In genomic region chr17:48442745-48443457, GRCm38 (mm10) we compare ENCODE assay signal across 12 mouse cellular contexts. TPM values are rescaled to one million over a fixed set of nuclear protein-coding genes. Genes with fewer than 3 reads are reported as not detected.
DNase-seq lines count a peak whose midpoint lies in the region; ATAC-seq lines count a peak whose summit lies in the region.
"Had no signal": no experiment of that assay in that cellular context is flagged by ENCODE, and none has a peak within 500 bp of the region (broad histone marks: within the 10 kb centered on the region; RNA-seq: fewer than 3 reads in every experiment).

No protein-coding gene starts in this region.

- H3K36me3 ChIP-seq in midbrain, embryonic 14.5 days (ENCODE audit: control insufficient read depth, insufficient read depth, low read length): no peaks in the 10 kb centered on the region
- no peaks in the 10 kb centered on the region for H3K36me3 ChIP-seq in midbrain, embryonic 11.5 days (ENCODE audit: control insufficient read depth, insufficient read depth, low read length)
- no peaks in the 10 kb centered on the region for H3K36me3 ChIP-seq in stomach, embryonic 15.5 days

- no peak overlapping the region for H3K9ac ChIP-seq in midbrain, embryonic 14.5 days (replicated peaks; ENCODE audit: low read length)
- H3K9ac ChIP-seq in midbrain, embryonic 11.5 days (ENCODE audit: low read length): no peak overlapping the region
- no peak overlapping the region for H3K9ac ChIP-seq in stomach, embryonic 15.5 days

- H3K4me2 ChIP-seq in midbrain, embryonic 14.5 days (ENCODE audit: low read length): no peak overlapping the region
- no peak overlapping the region for H3K4me2 ChIP-seq in midbrain, embryonic 11.5 days
- H3K4me2 ChIP-seq in stomach, embryonic 15.5 days: no peak overlapping the region

- no peak for ATAC-seq in midbrain, embryonic 14.5 days (ENCODE audit: low FRiP score, low TSS enrichment)
- ATAC-seq in midbrain, embryonic 11.5 days (ENCODE audit: low FRiP score): no peak
- ATAC-seq in stomach, embryonic 15.5 days (ENCODE audit: insufficient read depth, low FRiP score, low read depth): peak; percentile 42; the same call in 1 of the 2 replicates
- ATAC-seq in inflammation-experienced regulatory T-cells, adult 6 months: no peak
- no peak for ATAC-seq in granulocyte monocyte progenitor cell, adult 5-6 weeks (replicated peaks; ENCODE audit: poor library complexity, severe bottlenecking)

- 75% methylated on average over 7 of the region's 7 CpGs for WGBS in midbrain, embryonic 14.5 days
- 83% methylated on average over 7 of the region's 7 CpGs for WGBS in midbrain, embryonic 11.5 days
- WGBS in stomach, embryonic 15.5 days: 65% methylated on average over 7 of the region's 7 CpGs

- DNase-seq in adrenal gland, adult (ENCODE audit: inconsistent age in 2 of 2, low spot score in 1 of 2): peak; percentile 65 to 76
- DNase-seq in adrenal gland, postnatal 4 days (ENCODE audit: low spot score in 2 of 2): no peak
- DNase-seq in midbrain, embryonic 14.5 days: peak; percentile 26
- no peak for DNase-seq in midbrain, embryonic 11.5 days (ENCODE audit: low spot score, missing footprints)
- DNase-seq in kidney, adult 18-20 months: peak; percentile 57
- DNase-seq: gastrocnemius, postnatal 14 days; lung, postnatal 36 days had no signal

- no peaks in the 10 kb centered on the region for H3K4me1 ChIP-seq in midbrain, embryonic 14.5 days (ENCODE audit: control insufficient read depth, insufficient read depth, low read length)
- H3K4me1 ChIP-seq in midbrain, embryonic 11.5 days (ENCODE audit: control insufficient read depth, insufficient read depth, low read length): no peaks in the 10 kb centered on the region
- no peaks in the 10 kb centered on the region for H3K4me1 ChIP-seq in stomach, embryonic 15.5 days

- no peaks in the 10 kb centered on the region for H3K27me3 ChIP-seq in midbrain, embryonic 14.5 days (ENCODE audit: control insufficient read depth, insufficient read depth, low read length)
- no peaks in the 10 kb centered on the region for H3K27me3 ChIP-seq in midbrain, embryonic 11.5 days (ENCODE audit: control insufficient read depth, insufficient read depth, low read length)
- H3K27me3 ChIP-seq in stomach, embryonic 15.5 days (replicated peaks): no peaks in the 10 kb centered on the region

- H3K9me3 ChIP-seq in midbrain, embryonic 14.5 days (ENCODE audit: control insufficient read depth, low read length): no peaks in the 10 kb centered on the region
- H3K9me3 ChIP-seq in midbrain, embryonic 11.5 days (ENCODE audit: control insufficient read depth, low read length): no peaks in the 10 kb centered on the region
- H3K9me3 ChIP-seq in stomach, embryonic 15.5 days: no peaks in the 10 kb centered on the region

- no peak overlapping the region for H3K4me3 ChIP-seq in midbrain, embryonic 14.5 days (replicated peaks; ENCODE audit: low read depth, low read length)
- H3K4me3 ChIP-seq in midbrain, embryonic 11.5 days (ENCODE audit: low read depth, low read length): no peak overlapping the region
- no peak overlapping the region for H3K4me3 ChIP-seq in stomach, embryonic 15.5 days (replicated peaks)

- H3K27ac ChIP-seq in midbrain, embryonic 14.5 days (replicated peaks; ENCODE audit: low read depth, low read length): no peak overlapping the region
- no peak overlapping the region for H3K27ac ChIP-seq in midbrain, embryonic 11.5 days (ENCODE audit: low read depth, low read length)
- no peak overlapping the region for H3K27ac ChIP-seq in stomach, embryonic 15.5 days

RNA-seq across cellular contexts. Expression of gene Tspo2, which starts 8.4 kb away (rescaled TPM):
- 1 to 10 TPM; 2.8 to 5.5 TPM for total RNA-seq in adrenal gland, postnatal 4 days (2021)
- 2.5 and 4.6 TPM in 2 replicates for polyA plus RNA-seq in midbrain, embryonic 14.5 days (2014; fragmentation: Nextera tagmentation; extraction: Ambion mirVana)
- 0.36 and 0.61 TPM in 2 replicates for polyA plus RNA-seq in midbrain, embryonic 11.5 days (2014; fragmentation: Nextera tagmentation; extraction: Ambion mirVana)
- polyA plus RNA-seq in stomach, embryonic 15.5 days (2015; fragmentation: Nextera tagmentation; extraction: Ambion mirVana): 6.8 and 13.6 TPM in 2 replicates
- polyA plus RNA-seq in inflammation-experienced regulatory T-cells, adult 6 months (2017; shearing (Covaris generic)): not detected
- total RNA-seq in granulocyte monocyte progenitor cell, adult 5-6 weeks (2014; fragmentation: Nextera tagmentation): 0.26 and 2.5 TPM in 2 replicates
- 0.17 and 0.62 TPM in 2 replicates for total RNA-seq in granulocyte monocyte progenitor cell, adult 5-6 weeks (2017)

RNA-seq across cellular contexts. Expression of gene Apobec2, which starts 10.2 kb away (rescaled TPM):
- 10 to 100 TPM in 1 of 2 experiments, 1 to 10 TPM in 1; 7.6 to 24.5 TPM for total RNA-seq in adrenal gland, postnatal 4 days (2021)
- 0.26 and 0.29 TPM in 2 replicates for polyA plus RNA-seq in midbrain, embryonic 14.5 days (2014; fragmentation: Nextera tagmentation; extraction: Ambion mirVana)
- 1.0 and 1.3 TPM in 2 replicates for polyA plus RNA-seq in midbrain, embryonic 11.5 days (2014; fragmentation: Nextera tagmentation; extraction: Ambion mirVana)
- 4.4 and 5.2 TPM in 2 replicates for polyA plus RNA-seq in stomach, embryonic 15.5 days (2015; fragmentation: Nextera tagmentation; extraction: Ambion mirVana)
- polyA plus RNA-seq in inflammation-experienced regulatory T-cells, adult 6 months (2017; shearing (Covaris generic)): 1 to 10 TPM; 1.8 to 5.7 (median 2.2) TPM
- not detected in 2 replicates for total RNA-seq in granulocyte monocyte progenitor cell, adult 5-6 weeks (2014; fragmentation: Nextera tagmentation)
- not detected in 2 replicates for total RNA-seq in granulocyte monocyte progenitor cell, adult 5-6 weeks (2017)
- total RNA-seq: hematopoietic stem cell, adult 5-6 weeks; neutrophil, adult 5-6 weeks had no signal

RNA-seq across cellular contexts. Expression of gene Unc5cl, which starts 11.8 kb away (rescaled TPM):
- total RNA-seq in adrenal gland, postnatal 4 days (2021): 1 to 10 TPM in 1 of 2 experiments, not detected in 1; 1.3 TPM
- 0.22 and 0.53 TPM in 2 replicates for polyA plus RNA-seq in midbrain, embryonic 14.5 days (2014; fragmentation: Nextera tagmentation; extraction: Ambion mirVana)
- polyA plus RNA-seq in midbrain, embryonic 11.5 days (2014; fragmentation: Nextera tagmentation; extraction: Ambion mirVana): 0.22 TPM in 1 of 2 replicates, not detected in the other
- polyA plus RNA-seq in stomach, embryonic 15.5 days (2015; fragmentation: Nextera tagmentation; extraction: Ambion mirVana): 14.3 and 16.8 TPM in 2 replicates
- polyA plus RNA-seq in inflammation-experienced regulatory T-cells, adult 6 months (2017; shearing (Covaris generic)): 10 to 100 TPM; 16.0 to 23.9 (median 16.7) TPM
- total RNA-seq in granulocyte monocyte progenitor cell, adult 5-6 weeks (2014; fragmentation: Nextera tagmentation): 1.9 TPM in 1 of 2 replicates, not detected in the other
- 0.21 and 0.43 TPM in 2 replicates for total RNA-seq in granulocyte monocyte progenitor cell, adult 5-6 weeks (2017)
- total RNA-seq: gastrocnemius, postnatal 14 days had no signal

RNA-seq across cellular contexts. Expression of gene Oard1, which starts 33.1 kb away (rescaled TPM):
- 10 to 100 TPM; 25.6 to 26.9 TPM for total RNA-seq in adrenal gland, postnatal 4 days (2021)
- 41.9 and 49.2 TPM in 2 replicates for polyA plus RNA-seq in midbrain, embryonic 14.5 days (2014; fragmentation: Nextera tagmentation; extraction: Ambion mirVana)
- polyA plus RNA-seq in midbrain, embryonic 11.5 days (2014; fragmentation: Nextera tagmentation; extraction: Ambion mirVana): 95.9 and 101 TPM in 2 replicates
- 61.1 and 68.7 TPM in 2 replicates for polyA plus RNA-seq in stomach, embryonic 15.5 days (2015; fragmentation: Nextera tagmentation; extraction: Ambion mirVana)
- 100 to 1,000 TPM in 1 of 3 experiments, 10 to 100 TPM in 2; 85.8 to 107 (median 94.9) TPM for polyA plus RNA-seq in inflammation-experienced regulatory T-cells, adult 6 months (2017; shearing (Covaris generic))
- total RNA-seq in granulocyte monocyte progenitor cell, adult 5-6 weeks (2014; fragmentation: Nextera tagmentation): 52.6 and 59.4 TPM in 2 replicates
- total RNA-seq in granulocyte monocyte progenitor cell, adult 5-6 weeks (2017): 52.9 and 58.7 TPM in 2 replicates

RNA-seq across cellular contexts. Expression of gene Nfya, which starts 33.2 kb away (rescaled TPM):
- 10 to 100 TPM; 28.3 to 35.4 TPM for total RNA-seq in adrenal gland, postnatal 4 days (2021)
- polyA plus RNA-seq in midbrain, embryonic 14.5 days (2014; fragmentation: Nextera tagmentation; extraction: Ambion mirVana): 14.2 and 16.5 TPM in 2 replicates
- polyA plus RNA-seq in midbrain, embryonic 11.5 days (2014; fragmentation: Nextera tagmentation; extraction: Ambion mirVana): 18.4 and 19.4 TPM in 2 replicates
- polyA plus RNA-seq in stomach, embryonic 15.5 days (2015; fragmentation: Nextera tagmentation; extraction: Ambion mirVana): 11.4 and 12.3 TPM in 2 replicates
- 10 to 100 TPM in 2 of 3 experiments, 1 to 10 TPM in 1; 9.9 to 12.1 (median 11.2) TPM for polyA plus RNA-seq in inflammation-experienced regulatory T-cells, adult 6 months (2017; shearing (Covaris generic))
- total RNA-seq in granulocyte monocyte progenitor cell, adult 5-6 weeks (2014; fragmentation: Nextera tagmentation): 96.6 and 101 TPM in 2 replicates
- total RNA-seq in granulocyte monocyte progenitor cell, adult 5-6 weeks (2017): 50.9 and 56.0 TPM in 2 replicates

Comparison
In these comparisons a context has a peak if more than half of its experiments do, and no peak if none do; other contexts are left out.
1. DNase-seq: peak in adrenal gland, adult (2 of 2), midbrain, embryonic 14.5 days (single experiment) and kidney, adult 18-20 months (single experiment); none in adrenal gland, postnatal 4 days (0 of 2) and midbrain, embryonic 11.5 days (single experiment).
2. RNA of gene Unc5cl, which starts 11.8 kb away (polyA plus RNA-seq): 16.0 to 23.9 TPM in inflammation-experienced regulatory T-cells, adult 6 months and 14.3 to 16.8 TPM in stomach, embryonic 15.5 days; 0.22 to 0.53 TPM in midbrain, embryonic 14.5 days and 0.22 TPM in midbrain, embryonic 11.5 days; every median in the first group is over 10 times any median in the second.